Mouse (Mus musculus) heart, postnatal 0 days (tissue): ENCODE data around the gene Daam1. TPM values are rescaled to one million over a fixed set of nuclear protein-coding genes. Genes with fewer than 3 reads are reported as not detected.

Experiments
- ATAC-seq: fragments of 200-750 bp; cut with Nextera tagmentation; 2 replicates; pipeline ENCODE4 v1.8.0; 2017; ENCODE audit warnings: low read depth, moderate number of reproducible peaks, moderate library complexity; ENCODE audit not compliant: insufficient read depth
- DNase-seq: peaks from one replicate; pipeline ENCODE4 v3.0.0-alpha.2; 2016; ENCODE audit warnings: low spot score
- H3K27ac ChIP-seq: fragments of 300-500 bp; sonication (generic); 2 replicates; pipeline ENCODE4 v1.5.1; 2014; ENCODE audit warnings: low read depth, mild to moderate bottlenecking
- H3K27me3 ChIP-seq: fragments of 300-500 bp; sonication (generic); 2 replicates; pipeline ENCODE4 v1.6.1; 2014; ENCODE audit warnings: low read length, mixed read lengths; ENCODE audit not compliant: control insufficient read depth, insufficient read depth
- H3K36me3 ChIP-seq: fragments of 300-500 bp; sonication (generic); replicated peaks from 2 replicates; pipeline ENCODE4 v1.6.1; 2014; ENCODE audit warnings: low read length, mixed read lengths; ENCODE audit not compliant: control insufficient read depth, insufficient read depth
- H3K4me1 ChIP-seq: fragments of 300-500 bp; sonication (generic); 2 replicates; pipeline ENCODE4 v1.6.1; 2014; ENCODE audit warnings: antibody characterized with exemption; ENCODE audit not compliant: control insufficient read depth, insufficient read depth
- H3K4me2 ChIP-seq: fragments of 300-500 bp; sonication (generic); 2 replicates; pipeline ENCODE4 v1.6.1; 2014; ENCODE audit warnings: low read depth, mild to moderate bottlenecking, low read length, moderate library complexity
- H3K4me3 ChIP-seq: fragments of 300-500 bp; sonication (generic); 2 replicates; pipeline ENCODE4 v1.5.1; 2014; ENCODE audit warnings: low read depth, low read length
- H3K9ac ChIP-seq: fragments of 300-500 bp; sonication (generic); replicated peaks from 2 replicates; pipeline ENCODE4 v1.6.1; 2014; ENCODE audit warnings: low read depth, low read length, mixed read lengths
- H3K9me3 ChIP-seq: fragments of 300-500 bp; sonication (generic); replicated peaks from 2 replicates; pipeline ENCODE4 v1.6.1; 2016; ENCODE audit warnings: low read length; ENCODE audit not compliant: control insufficient read depth
- CTCF ChIP-seq: IDR thresholded peaks from 2 replicates; pipeline ENCODE4 v1.5.1; 2016; ENCODE audit warnings: antibody characterized with exemption, control low read depth, low read depth
- EP300 ChIP-seq: IDR thresholded peaks from 2 replicates; pipeline ENCODE4 v1.6.1; 2016; ENCODE audit warnings: antibody characterized with exemption, low read depth
- WGBS: fragments of 180-500 bp; shearing (Covaris S2); extraction: QIAGEN DNeasy Blood & Tissue Kit; methylation state at CpG from one replicate; pipeline ENCODE4 v1.1.7; 2014; 5-methylcytosine and 5-hydroxymethylcytosine counted together
- polyA plus RNA-seq: library from polyadenylated mRNA; unstranded; fragments of >200 nt; fragmentation: Nextera tagmentation; extraction: Ambion mirVana; gene quantifications from 2 replicates; pipeline ENCODE4 v1.2.1, GENCODE M21; 2015
- total RNA-seq: library from RNA; depleted of rRNA; stranded (reverse); fragments of >200 nt; gene quantifications from 2 replicates; pipeline ENCODE4 v1.2.3, GENCODE M21; 2014; ENCODE audit warnings: low replicate concordance

The Daam1 gene
- total and polyA plus RNA-seq, 2 experiments from 2014 or later = 12.8 to 33.8 TPM

DNA sequence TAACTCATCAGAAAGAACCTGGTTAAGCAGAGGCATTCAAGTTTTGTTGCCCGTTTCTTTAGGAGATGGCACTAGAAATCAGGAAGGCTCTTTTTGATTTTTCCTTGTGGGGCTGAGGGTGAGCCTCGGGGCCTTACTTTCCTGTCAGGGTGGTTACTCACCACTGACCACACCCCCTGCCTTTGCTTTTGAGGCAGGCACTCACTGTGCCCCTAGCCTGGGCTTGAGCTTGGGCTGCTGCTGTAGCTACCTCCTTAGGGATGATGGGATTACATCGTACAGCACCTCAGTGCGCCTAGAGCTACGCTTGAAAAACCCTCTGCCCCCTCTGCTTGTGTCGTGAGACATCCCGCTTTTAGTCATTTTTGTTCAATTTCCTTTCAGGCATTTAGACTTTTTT, 115.0 kb downstream of the Daam1 start:
- TF ChIP-seq EP300 (no peak), CTCF (no peak)
- H3K36me3 ChIP-seq = peaks cover 82% of the 10 kb centered on the region
- 82% methylated on average over 7 of the region's 7 CpGs for WGBS

DNA sequence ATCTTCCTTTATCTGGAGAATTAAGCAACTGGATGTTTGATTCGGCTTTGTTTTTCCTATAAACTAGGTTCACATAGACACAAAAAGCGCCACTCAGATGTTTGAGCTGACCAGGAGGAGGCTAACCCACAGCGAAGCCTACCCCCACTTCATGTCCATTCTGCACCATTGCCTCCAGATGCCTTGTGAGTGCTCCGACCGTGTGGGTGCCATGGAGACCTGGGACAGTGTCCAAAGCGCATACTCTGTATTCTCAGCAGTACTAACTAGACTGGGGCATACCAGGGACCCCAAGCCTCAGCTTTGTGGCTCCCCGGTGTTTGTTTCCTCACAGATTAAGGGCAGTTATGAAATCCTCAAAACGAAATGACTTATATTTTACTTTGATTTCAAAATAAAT, 115.6 kb downstream of the Daam1 start:
- 63% methylated on average over 8 of the region's 8 CpGs for WGBS
- TF ChIP-seq EP300 (no peak), CTCF (no peak)
- Histone ChIP-seq H3K9ac (no peak overlapping the region), H3K27me3 (no peaks in the 10 kb centered on the region), H3K4me3 (no peak overlapping the region), H3K9me3 (no peaks in the 10 kb centered on the region), H3K36me3 (peaks cover 86% of the 10 kb centered on the region), H3K4me2 (no peak overlapping the region), H3K27ac (no peak overlapping the region), H3K4me1 (0 out of 2 replicates have a peak, but pooled peaks cover 4% of the 10 kb centered on the region)
- DNase-seq (no peak), ATAC-seq (0 out of 2 replicates have a peak, but pooled peaks have one; percentile 41)

More for the DNA sequence above, 115.0 kb downstream of the Daam1 start:
- H3K9me3 ChIP-seq = no peaks in the 10 kb centered on the region
- no peak for ATAC-seq
- H3K27ac ChIP-seq = no peak overlapping the region
- H3K27me3 ChIP-seq = no peaks in the 10 kb centered on the region
- no peak for DNase-seq
- 0 out of 2 replicates have a peak, but pooled peaks cover 4% of the 10 kb centered on the region for H3K4me1 ChIP-seq
- no peak overlapping the region for H3K4me2 ChIP-seq
- no peak overlapping the region for H3K9ac ChIP-seq
- H3K4me3 ChIP-seq = no peak overlapping the region

DNA sequence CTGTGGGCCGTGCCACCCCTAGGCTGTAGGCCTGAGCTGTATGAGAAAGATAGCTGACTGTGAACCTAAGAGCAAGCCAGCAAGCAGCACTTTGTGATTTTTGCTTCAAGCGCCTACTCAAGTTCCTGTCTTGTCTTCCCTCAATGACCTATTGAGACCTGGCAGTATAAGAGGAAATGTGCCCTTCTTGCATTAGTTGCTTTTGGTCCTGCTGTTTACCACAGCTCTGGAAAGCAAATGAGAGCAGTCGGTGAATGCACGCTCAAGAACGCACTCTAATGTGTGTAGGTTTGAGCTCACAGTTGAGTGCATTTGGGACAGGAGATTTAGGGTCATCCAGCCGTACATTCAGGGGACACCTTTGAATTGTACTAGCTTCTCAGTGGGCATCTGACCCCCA, 118.1 kb downstream of the Daam1 start:
- Histone ChIP-seq H3K27ac (no peak overlapping the region), H3K36me3 (peaks cover 94% of the 10 kb centered on the region), H3K27me3 (no peaks in the 10 kb centered on the region), H3K4me1 (no peaks in the 10 kb centered on the region), H3K4me3 (no peak overlapping the region), H3K9me3 (no peaks in the 10 kb centered on the region), H3K4me2 (no peak overlapping the region), H3K9ac (no peak overlapping the region)
- no peak for TF ChIP-seq EP300
- no peak for TF ChIP-seq CTCF
- ATAC-seq (no peak), DNase-seq (no peak)
- WGBS = 96% methylated on average over 6 of the region's 6 CpGs

DNA sequence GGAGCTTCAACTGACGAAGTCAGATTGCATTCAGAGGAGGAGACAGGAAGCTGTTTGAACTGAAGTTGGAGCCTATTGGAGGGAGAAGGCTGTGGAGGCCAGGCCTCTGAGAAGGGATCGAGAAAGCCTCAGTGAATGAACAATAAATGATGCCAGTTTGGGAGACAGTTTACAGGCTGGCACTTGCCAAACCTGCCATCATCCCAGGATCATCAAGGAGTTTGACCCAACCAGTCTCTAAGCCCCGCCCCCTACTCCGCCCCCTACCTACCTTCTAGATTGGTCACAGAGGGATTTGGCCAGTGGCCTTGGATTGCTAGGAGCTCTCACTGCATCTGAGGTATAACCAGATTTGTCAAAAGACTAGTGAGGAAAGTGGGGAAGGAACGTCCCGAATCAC, 118.7 kb downstream of the Daam1 start:
- Histone ChIP-seq H3K9me3 (no peaks in the 10 kb centered on the region), H3K27ac (no peak overlapping the region), H3K9ac (no peak overlapping the region), H3K36me3 (peaks cover 94% of the 10 kb centered on the region), H3K4me3 (no peak overlapping the region), H3K4me2 (no peak overlapping the region), H3K27me3 (no peaks in the 10 kb centered on the region), H3K4me1 (no peaks in the 10 kb centered on the region)
- DNase-seq (no peak), ATAC-seq (no peak)
- no peak for TF ChIP-seq CTCF
- no peak for TF ChIP-seq EP300
- WGBS = 85% methylated on average over 6 of the region's 6 CpGs

DNA sequence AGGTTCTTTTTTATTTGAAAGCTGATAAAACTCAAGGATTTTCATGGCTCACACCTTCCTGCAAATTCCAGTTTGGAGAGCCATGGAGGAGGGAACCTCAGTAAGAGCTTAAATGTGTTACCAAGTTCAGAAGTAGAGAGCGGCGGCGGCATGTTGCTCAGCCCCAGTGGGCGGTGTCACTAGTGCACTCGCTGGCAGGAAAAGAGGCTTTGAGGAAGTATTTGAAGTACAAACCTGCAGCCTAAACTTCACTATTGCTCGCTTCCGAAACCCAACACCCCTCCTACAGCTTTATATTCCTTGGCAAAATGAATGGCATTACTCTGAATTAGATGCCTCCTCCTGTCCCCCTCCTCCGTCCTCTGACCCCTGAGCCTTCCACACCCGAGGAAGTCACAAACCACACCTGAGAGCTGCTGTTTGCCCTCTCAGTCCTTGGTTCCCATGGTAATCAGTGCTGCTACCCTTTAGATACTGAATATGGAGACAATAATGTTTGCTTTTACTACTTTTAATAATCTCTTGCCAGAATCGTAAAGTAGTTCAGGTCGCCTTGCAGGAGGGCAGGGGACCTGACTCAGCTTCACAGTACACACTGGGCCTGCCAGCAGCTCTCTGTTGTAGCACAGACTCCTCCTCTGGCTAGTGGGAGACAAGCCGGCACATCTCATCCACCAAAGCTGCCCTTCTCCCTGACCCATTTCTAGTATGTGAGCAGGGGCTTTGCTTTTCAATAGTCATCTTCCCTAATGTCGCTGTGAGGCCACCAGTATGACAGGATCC, 119.4 kb downstream of the Daam1 start:
- WGBS = 88% methylated on average over 13 of the region's 13 CpGs
- Histone ChIP-seq H3K36me3 (peaks cover 92% of the 10 kb centered on the region), H3K9me3 (no peaks in the 10 kb centered on the region), H3K4me3 (no peak overlapping the region), H3K4me2 (no peak overlapping the region), H3K27ac (no peak overlapping the region), H3K27me3 (no peaks in the 10 kb centered on the region), H3K9ac (no peak overlapping the region), H3K4me1 (no peaks in the 10 kb centered on the region)
- DNase-seq (no peak), ATAC-seq (no peak)
- TF ChIP-seq CTCF (no peak), EP300 (no peak)
